Mouse (Mus musculus) neural tube, embryonic 12.5 days (tissue): Measurements from ENCODE around the gene Dazl. TPM values are rescaled to one million over a fixed set of nuclear protein-coding genes. Genes with fewer than 3 reads are reported as not detected.
"Not testable (repeated sequence)": the region's sequence is repeated elsewhere in the genome, so short reads cannot be mapped to it uniquely, and the experiment has no call there.

Source experiments
- ATAC-seq: fragments of 200-750 bp; cut with Nextera tagmentation; 2 replicates; pipeline ENCODE4 v1.8.0; 2017; ENCODE audit warnings: low read depth, mild to moderate bottlenecking, moderate TSS enrichment, moderate library complexity; ENCODE audit not compliant: low FRiP score
- H3K27ac ChIP-seq: fragments of 300-500 bp; sonication (generic); 2 replicates; pipeline ENCODE4 v1.5.1; 2016
- H3K27me3 ChIP-seq: fragments of 300-500 bp; sonication (generic); replicated peaks from 2 replicates; pipeline ENCODE4 v1.6.1; 2016; ENCODE audit warnings: mild to moderate bottlenecking
- H3K36me3 ChIP-seq: fragments of 300-500 bp; sonication (generic); 2 replicates; pipeline ENCODE4 v1.6.1; 2016; ENCODE audit warnings: mild to moderate bottlenecking
- H3K4me1 ChIP-seq: fragments of 300-500 bp; sonication (generic); 2 replicates; pipeline ENCODE4 v1.6.1; 2016
- H3K4me2 ChIP-seq: fragments of 300-500 bp; sonication (generic); replicated peaks from 2 replicates; pipeline ENCODE4 v1.6.1; 2016; ENCODE audit warnings: mild to moderate bottlenecking
- H3K4me3 ChIP-seq: fragments of 300-500 bp; sonication (generic); 2 replicates; pipeline ENCODE4 v1.5.1; 2016
- H3K9ac ChIP-seq: fragments of 300-500 bp; sonication (generic); 2 replicates; pipeline ENCODE4 v1.6.1; 2016; ENCODE audit warnings: mild to moderate bottlenecking
- H3K9me3 ChIP-seq: fragments of 300-500 bp; sonication (generic); 2 replicates; pipeline ENCODE4 v1.6.1; 2016; ENCODE audit warnings: mild to moderate bottlenecking
- WGBS: fragments of 180-500 bp; shearing (Covaris S2); methylation state at CpG from one replicate; pipeline ENCODE4 v1.1.7; 2016; 5-methylcytosine and 5-hydroxymethylcytosine counted together
- polyA plus RNA-seq: library from polyadenylated mRNA; unstranded; fragments of >200 nt; fragmentation: Nextera tagmentation; extraction: Ambion mirVana; gene quantifications from 2 replicates; pipeline ENCODE4 v1.2.1, GENCODE M21; 2016

The Dazl gene
- polyA plus RNA-seq, 1 experiment from 2014 or later: not detected

DNA sequence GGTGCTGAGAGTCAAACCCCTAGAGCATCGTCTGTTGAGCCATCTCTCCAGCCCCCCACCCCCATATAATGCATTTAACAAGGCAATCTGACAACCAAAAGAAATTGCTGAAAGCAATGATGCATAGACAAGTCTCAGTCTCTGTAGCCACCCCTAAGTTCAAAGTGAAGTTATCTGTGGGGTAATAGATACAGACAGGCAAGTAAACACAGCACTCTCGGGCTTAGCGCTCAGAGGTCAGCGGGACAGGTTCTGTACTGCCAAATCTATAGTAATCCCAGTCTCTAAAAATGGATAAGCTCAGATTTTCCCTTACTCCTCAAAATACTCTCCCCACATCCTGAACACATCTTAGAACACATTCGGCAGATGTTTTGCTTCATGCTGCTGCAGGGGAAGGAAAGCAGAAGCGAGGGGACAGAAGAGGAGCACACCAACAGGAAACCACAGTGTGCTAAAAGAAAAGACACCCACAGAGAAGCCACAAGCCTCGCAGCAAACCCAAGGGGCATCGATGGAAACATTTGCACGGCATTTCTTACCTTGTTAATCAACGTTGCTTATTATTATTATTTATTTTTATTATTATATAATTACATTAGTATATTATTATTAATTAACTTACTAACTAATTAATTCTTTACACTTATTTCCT is 16.8 kb upstream of the Dazl start:
- no peaks in the 10 kb centered on the region for H3K9me3 ChIP-seq
- H3K4me3 ChIP-seq: no peak overlapping the region
- no peak overlapping the region for H3K4me2 ChIP-seq
- no peaks in the 10 kb centered on the region for H3K4me1 ChIP-seq
- ATAC-seq: no peak
- H3K9ac ChIP-seq: no peak overlapping the region
- WGBS: 80% methylated on average over 10 of the region's 10 CpGs
- no peaks in the 10 kb centered on the region for H3K27me3 ChIP-seq
- H3K27ac ChIP-seq: no peak overlapping the region
- H3K36me3 ChIP-seq: no peaks in the 10 kb centered on the region

DNA sequence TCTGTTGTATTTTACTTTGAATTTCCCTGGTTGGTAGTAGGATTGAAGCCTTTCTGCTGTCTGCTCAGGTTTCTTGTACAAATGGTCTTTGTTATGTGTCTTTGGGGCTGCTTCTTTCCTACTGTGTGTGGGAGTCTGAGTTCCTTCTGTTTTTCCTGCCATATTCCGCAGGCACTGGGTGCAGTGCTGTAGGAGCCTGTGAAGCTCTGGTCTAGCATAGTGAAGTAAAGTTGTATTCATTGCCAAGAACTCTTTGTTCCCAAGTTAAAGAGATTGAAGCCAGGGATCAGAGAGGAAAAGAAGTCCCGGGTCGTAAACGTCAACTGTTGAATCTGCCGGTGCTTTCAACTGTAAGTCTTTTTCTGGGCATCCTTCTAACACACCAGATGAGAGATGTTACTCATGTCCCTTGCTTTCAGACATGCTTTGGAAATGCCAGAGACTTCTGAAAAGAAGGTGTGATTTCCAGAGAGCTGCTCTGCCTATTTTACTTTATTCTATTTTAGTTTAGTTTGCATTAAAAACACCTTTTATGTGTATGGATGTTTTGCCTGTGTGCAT is 16.2 kb upstream of the Dazl start:
- no peak overlapping the region for H3K4me3 ChIP-seq
- no peaks in the 10 kb centered on the region for H3K36me3 ChIP-seq
- H3K27me3 ChIP-seq: no peaks in the 10 kb centered on the region
- H3K4me2 ChIP-seq: no peak overlapping the region
- WGBS: 53% methylated on average over 5 of the region's 5 CpGs
- no peak for ATAC-seq
- H3K4me1 ChIP-seq: no peaks in the 10 kb centered on the region
- no peaks in the 10 kb centered on the region for H3K9me3 ChIP-seq
- H3K27ac ChIP-seq: no peak overlapping the region
- H3K9ac ChIP-seq: no peak overlapping the region

DNA sequence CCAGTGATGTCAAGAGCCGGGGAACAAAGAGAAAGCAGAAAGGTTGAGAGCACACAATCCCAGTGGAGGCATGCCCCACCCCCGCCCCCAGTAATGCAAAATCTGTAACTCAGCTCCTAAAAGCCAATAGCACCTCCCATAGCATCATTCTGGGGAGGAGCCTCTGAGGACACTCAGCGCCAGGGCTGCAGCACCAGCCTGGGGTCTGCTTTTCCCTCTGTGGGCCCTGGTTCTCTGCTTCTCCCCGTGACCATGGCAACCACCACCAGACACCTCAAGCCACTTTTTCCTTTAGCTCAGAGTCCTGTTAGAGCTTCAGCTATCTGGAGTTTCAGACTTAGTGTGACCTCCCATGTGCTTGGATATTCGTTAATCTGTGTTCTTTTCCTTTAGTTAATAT is 15.4 kb upstream of the Dazl start:
- H3K4me3 ChIP-seq: no peak overlapping the region
- no peak overlapping the region for H3K27ac ChIP-seq
- H3K36me3 ChIP-seq: no peaks in the 10 kb centered on the region
- no peak for ATAC-seq
- H3K9ac ChIP-seq: no peak overlapping the region
- no peak overlapping the region for H3K4me2 ChIP-seq
- H3K9me3 ChIP-seq: no peaks in the 10 kb centered on the region
- WGBS: 67% methylated on average over 5 of the region's 5 CpGs
- H3K27me3 ChIP-seq: no peaks in the 10 kb centered on the region
- no peaks in the 10 kb centered on the region for H3K4me1 ChIP-seq

DNA sequence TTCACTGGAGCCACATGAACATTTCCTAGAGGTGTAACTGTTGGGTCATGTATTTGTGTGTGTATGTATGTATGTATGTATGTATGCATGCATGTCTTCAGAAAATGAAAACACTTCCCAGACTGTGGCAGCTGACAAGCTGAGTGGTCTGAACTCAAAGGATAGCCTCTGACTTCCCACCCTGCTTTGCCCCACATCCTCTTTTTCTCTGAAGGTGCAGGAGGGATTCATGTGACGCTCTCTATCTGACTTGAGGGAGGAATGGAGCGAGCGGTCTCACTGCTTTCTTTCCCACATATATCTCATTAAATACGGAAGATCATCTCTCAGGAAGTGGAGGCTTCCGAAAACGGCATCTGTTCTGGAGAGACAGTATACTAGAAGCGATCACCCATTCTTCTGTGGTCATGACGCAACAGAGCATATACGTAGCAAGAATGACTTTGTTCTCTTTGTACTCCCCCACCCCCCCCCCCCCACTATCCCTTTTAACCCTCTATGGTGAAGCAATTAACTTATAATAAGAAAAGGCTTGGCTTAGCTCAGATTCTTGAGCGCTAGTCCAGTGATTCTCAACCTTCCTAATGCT is 14.7 kb upstream of the Dazl start:
- no peak for ATAC-seq
- no peaks in the 10 kb centered on the region for H3K27me3 ChIP-seq
- no peaks in the 10 kb centered on the region for H3K36me3 ChIP-seq
- WGBS: 89% methylated on average over 10 of the region's 10 CpGs
- H3K9ac ChIP-seq: no peak overlapping the region
- H3K27ac ChIP-seq: no peak overlapping the region
- H3K4me3 ChIP-seq: no peak overlapping the region
- H3K4me2 ChIP-seq: no peak overlapping the region
- no peaks in the 10 kb centered on the region for H3K4me1 ChIP-seq
- H3K9me3 ChIP-seq: no peaks in the 10 kb centered on the region

DNA sequence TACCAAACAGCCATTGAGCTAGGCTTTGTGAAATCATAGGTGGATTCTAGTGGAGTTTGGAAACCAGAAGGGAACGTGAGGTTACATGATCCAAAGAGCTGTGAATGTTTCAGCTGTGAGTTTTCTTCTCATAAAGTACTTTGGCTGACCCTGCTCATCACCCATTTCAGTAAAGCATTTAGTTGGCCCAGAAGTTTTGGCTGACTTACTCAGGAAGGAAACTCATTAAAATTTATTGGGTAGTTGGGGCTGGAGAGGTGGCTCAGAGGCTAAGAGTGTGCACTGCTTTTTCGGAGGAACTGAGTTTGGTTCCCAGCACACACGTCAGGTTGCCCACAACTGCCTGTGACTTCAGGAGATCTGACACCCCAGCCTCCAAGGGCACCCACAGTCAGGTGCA is 9.4 kb upstream of the Dazl start:
- Histone ChIP-seq H3K9ac (no peak overlapping the region), H3K27ac (no peak overlapping the region), H3K9me3 (no peaks in the 10 kb centered on the region), H3K4me3 (no peak overlapping the region), H3K4me1 (no peaks in the 10 kb centered on the region), H3K4me2 (no peak overlapping the region), H3K27me3 (no peaks in the 10 kb centered on the region), H3K36me3 (no peaks in the 10 kb centered on the region)
- ATAC-seq: no peak
- WGBS: 84% methylated on average over 3 of the region's 3 CpGs

DNA sequence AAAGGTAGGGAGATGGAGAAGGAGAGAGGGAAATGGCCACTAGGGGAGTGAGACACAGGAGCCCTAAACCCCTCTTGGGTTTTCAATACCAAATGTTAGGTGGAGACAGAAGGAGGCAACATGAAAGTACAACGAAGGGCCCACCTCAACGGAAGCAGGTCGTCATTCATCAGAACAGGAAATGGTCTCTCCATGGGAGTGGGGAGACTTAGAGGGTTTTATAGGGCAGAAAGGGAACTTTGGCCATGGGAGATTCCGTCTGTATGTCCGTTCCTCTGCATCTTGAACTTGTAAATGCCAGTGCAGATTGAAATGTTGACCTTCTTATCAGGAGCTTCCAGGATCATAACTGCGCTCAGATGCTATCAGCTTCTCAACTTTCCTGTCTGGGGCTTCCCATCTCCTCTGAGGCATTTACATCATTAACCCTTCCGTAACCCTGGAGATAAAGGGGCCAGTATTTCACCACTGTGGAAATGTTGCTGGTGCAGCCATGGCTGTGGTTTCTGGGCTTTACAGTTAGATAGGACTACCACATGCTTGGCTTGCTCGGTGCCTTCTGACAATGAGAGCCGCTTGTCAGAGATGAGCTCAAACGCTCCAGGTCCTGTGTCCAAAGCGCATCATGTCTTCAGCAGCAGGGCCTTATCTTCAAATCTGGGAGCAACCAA is 6.9 kb upstream of the Dazl start:
- no peaks in the 10 kb centered on the region for H3K36me3 ChIP-seq
- H3K4me2 ChIP-seq: no peak overlapping the region
- H3K9ac ChIP-seq: no peak overlapping the region
- no peak overlapping the region for H3K4me3 ChIP-seq
- H3K27me3 ChIP-seq: no peaks in the 10 kb centered on the region
- H3K27ac ChIP-seq: no peak overlapping the region
- ATAC-seq: no peak
- no peaks in the 10 kb centered on the region for H3K4me1 ChIP-seq
- 88% methylated on average over 11 of the region's 11 CpGs for WGBS
- H3K9me3 ChIP-seq: no peaks in the 10 kb centered on the region

DNA sequence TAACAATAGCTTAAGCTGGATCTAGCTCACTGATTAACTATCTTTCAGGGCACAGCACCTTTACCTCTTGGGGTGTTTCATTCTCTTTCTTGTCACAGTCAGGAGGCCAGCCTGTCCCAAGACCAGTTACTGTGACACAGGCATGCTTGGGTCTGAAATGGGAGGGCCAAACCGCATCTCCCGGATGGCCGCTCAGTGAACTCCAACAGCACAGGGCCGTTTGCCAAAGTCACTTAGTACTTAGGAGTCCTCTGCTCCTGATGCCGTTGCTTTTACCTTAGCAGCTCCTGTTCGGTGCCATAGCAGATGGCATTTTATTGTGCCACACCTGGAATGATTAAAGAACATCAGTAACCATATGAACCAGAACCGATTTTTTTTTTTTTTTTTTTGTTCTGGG is 5.4 kb upstream of the Dazl start:
- peaks cover 5% of the 10 kb centered on the region; the same call in 1 of the 2 replicates for H3K9me3 ChIP-seq
- 82% methylated on average over 7 of the region's 7 CpGs for WGBS
- H3K4me3 ChIP-seq: no peak overlapping the region
- no peak overlapping the region for H3K4me2 ChIP-seq
- no peak overlapping the region for H3K9ac ChIP-seq
- H3K4me1 ChIP-seq: no peaks in the 10 kb centered on the region
- no peaks in the 10 kb centered on the region for H3K27me3 ChIP-seq
- no peaks in the 10 kb centered on the region for H3K36me3 ChIP-seq
- no peak overlapping the region for H3K27ac ChIP-seq
- ATAC-seq: no peak

DNA sequence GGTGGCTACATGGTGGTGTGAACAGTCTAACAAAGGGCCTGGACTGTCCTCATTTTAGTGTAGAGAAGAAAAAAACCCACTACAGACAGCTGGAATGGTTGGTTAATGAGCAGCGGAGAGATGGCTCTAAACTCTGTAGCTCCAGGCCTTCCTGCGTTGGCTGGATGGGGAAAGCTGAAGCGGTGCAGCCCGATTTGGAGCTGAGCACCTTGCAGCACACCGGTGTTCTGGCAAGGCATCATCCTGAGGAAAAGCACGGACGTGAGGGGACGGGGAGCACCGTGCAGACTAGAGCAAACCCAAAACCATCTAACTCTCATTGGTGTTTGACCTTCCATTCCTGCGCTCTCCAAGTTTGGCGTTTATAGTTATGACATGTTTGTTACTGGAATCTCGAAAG is 1.3 kb upstream of the Dazl start:
- ATAC-seq: no peak
- no peaks in the 10 kb centered on the region for H3K36me3 ChIP-seq
- no peaks in the 10 kb centered on the region for H3K4me1 ChIP-seq
- no peak overlapping the region for H3K9ac ChIP-seq
- H3K27me3 ChIP-seq: no peaks in the 10 kb centered on the region
- peaks cover 14% of the 10 kb centered on the region for H3K9me3 ChIP-seq
- H3K27ac ChIP-seq: no peak overlapping the region
- no peak overlapping the region for H3K4me2 ChIP-seq
- 83% methylated on average over 12 of the region's 12 CpGs for WGBS
- no peak overlapping the region for H3K4me3 ChIP-seq

DNA sequence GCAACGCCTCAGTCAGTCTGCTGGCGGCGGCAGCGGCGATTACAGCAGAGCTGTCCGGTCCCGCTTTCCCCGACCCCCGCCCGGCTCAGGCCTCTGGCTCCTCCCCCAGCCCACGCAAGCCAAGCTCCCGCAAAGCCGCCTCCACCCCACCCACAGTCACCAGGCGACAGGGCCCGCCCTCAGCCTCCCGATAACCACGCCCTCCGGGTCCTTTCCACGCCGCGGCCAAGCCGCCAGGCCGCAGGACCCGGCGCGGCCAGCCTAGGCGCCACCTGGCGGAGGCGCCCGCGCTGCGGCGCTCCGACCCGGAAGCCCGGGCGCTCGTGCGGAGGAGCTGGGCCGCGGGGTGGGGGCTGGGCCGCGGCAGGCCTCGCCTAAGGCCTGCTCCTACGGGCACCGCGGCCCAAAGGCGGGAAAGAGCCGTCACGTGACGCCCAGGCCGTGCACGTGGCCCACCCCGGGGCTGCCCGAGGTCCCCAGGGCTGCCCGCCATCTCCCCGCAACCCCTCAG is 720 bp downstream of the Dazl start:
- Histone ChIP-seq H3K27ac (no peak overlapping the region), H3K4me1 (no peaks in the 10 kb centered on the region), H3K4me3 (peak overlapping the region; percentile 37), H3K36me3 (no peaks in the 10 kb centered on the region), H3K9me3 (peaks cover 14% of the 10 kb centered on the region), H3K9ac (peak overlapping the region; percentile 53; the same call in 1 of the 2 replicates), H3K4me2 (peak overlapping the region; percentile 59), H3K27me3 (no peaks in the 10 kb centered on the region)
- WGBS: 4% methylated on average over 56 of the region's 57 CpGs
- peak; percentile 94 for ATAC-seq

DNA sequence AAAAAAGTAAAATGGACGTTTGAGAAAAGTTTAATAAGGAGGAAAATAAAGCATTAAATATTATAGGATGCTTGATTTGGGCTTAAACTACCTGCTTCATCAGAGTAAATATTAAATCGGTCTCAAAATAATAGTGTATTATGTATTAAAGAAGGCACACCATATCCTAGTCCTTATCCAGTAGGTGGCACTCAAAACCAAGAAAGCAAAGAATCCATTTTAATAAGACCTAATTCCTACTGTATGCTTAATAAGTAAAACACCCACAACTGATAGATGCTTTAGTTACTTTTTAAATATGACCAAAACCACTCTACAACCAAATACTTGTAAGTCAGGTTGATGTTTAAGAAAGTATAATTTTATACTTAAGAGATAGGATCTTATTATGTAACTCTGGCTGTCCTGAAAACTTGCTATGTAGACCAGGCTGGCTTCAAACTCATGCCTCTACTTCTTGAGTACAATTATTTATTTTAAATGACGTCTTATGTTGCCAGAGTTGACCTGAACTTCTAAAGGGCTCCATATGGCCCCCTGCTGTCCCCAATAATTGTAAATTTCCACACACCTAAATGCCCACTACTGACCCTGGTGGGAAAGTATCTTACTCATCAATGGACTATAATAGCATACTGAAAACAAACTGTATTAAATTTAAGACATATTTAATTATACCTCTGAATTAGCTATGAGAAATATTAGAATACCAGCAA is 1.8 kb downstream of the Dazl start:
- no peaks in the 10 kb centered on the region for H3K27me3 ChIP-seq
- ATAC-seq: no peak
- 33% methylated on average over 3 of the region's 3 CpGs for WGBS
- no peak overlapping the region for H3K4me2 ChIP-seq
- no peaks in the 10 kb centered on the region for H3K4me1 ChIP-seq
- no peak overlapping the region for H3K4me3 ChIP-seq
- no peak overlapping the region for H3K27ac ChIP-seq
- no peak overlapping the region for H3K9ac ChIP-seq
- peaks cover 14% of the 10 kb centered on the region for H3K9me3 ChIP-seq
- no peaks in the 10 kb centered on the region for H3K36me3 ChIP-seq

DNA sequence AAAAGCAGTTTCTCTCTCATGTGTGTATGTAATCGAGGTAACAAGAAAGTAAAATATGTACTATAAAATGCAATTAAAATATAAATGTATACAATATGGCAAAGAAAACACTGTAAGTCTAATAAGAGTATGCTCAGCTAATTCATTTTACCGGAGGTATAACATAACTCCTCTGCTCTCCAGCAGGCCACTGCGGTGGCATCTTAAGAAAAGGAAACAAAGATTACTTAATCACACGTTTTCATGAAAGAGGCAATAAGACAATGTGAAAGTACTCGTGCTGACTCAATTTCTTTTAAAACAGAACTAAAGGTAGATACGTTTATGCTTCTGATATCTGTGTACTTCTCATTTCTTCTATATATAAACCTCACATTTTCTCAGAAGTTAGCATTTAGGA is 8.6 kb downstream of the Dazl start:
- Histone ChIP-seq H3K27ac (no peak overlapping the region), H3K36me3 (no peaks in the 10 kb centered on the region), H3K4me3 (no peak overlapping the region), H3K9ac (no peak overlapping the region), H3K4me1 (no peaks in the 10 kb centered on the region), H3K9me3 (no peaks in the 10 kb centered on the region), H3K4me2 (no peak overlapping the region), H3K27me3 (no peaks in the 10 kb centered on the region)
- 78% methylated on average over 6 of the region's 6 CpGs for WGBS
- ATAC-seq: no peak

DNA sequence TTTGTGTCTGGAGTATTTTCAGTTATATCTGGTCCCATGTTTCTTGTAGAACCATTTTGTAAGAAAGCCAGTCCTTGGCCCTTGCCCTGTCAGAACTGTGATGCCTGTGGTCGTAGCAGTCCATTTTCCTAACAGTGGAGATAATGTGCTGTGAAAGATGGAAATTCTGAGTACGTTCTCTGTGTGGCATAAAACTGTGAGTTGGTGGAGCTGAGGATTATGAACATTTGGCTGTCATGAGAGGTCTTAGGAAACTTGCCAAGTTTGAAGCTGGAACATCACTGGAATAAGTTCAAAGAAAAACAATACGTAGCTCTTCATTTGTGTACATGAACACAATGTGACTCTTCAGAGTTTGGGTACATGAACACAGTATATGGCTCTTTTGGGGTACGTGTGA is 31.8 kb downstream of the Dazl start:
- H3K9me3 ChIP-seq, H3K4me1 ChIP-seq, H3K27me3 ChIP-seq, H3K4me3 ChIP-seq, H3K4me2 ChIP-seq, H3K27ac ChIP-seq, ATAC-seq, H3K9ac ChIP-seq, H3K36me3 ChIP-seq: not testable (repeated sequence)
- WGBS: 85% methylated on average over 4 of the region's 4 CpGs
